Mouse (Mus musculus) mouse trophoblast stem cell (cell line): ENCODE results near the gene Arhgap15.

Experiments used
- in situ Hi-C, 2 experiments: fragments of 300-500 bp; cut with MseI, MboI; formaldehyde crosslinking; loops; 2 replicates in 1 of 2; 3 replicates in 1 of 2; pipeline ENCODE4 v1.15.1; 2025

The Arhgap15 gene

GRCm38 (mm10) chr2:43914104-43914503 is 165.5 kb downstream of the Arhgap15 start:
- in situ Hi-C loops = no loop called here

DNA sequence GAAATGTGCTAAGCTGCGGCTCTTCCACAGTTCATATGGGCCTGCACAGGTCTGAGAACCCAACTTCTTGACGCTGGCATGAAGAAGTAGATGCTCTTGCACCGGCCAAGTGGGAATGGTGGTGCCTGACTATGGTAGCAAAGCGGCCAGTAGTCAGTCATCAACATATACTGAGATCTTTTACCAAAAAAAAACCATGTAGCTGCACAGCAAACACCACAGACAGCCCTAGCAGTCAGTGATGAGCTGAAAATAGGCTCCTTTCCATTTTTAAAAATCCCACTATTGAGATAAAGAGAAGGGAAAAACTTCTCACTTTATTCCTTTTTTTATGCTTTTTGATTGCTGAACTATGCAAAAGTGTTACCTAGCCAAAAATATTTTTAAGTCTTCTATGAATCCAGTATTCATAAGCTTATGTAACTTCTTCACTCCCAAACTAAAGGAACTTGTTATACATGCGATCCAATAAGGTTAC is 175.3 kb downstream of the Arhgap15 start:
- in situ Hi-C loops = no loop called here

DNA sequence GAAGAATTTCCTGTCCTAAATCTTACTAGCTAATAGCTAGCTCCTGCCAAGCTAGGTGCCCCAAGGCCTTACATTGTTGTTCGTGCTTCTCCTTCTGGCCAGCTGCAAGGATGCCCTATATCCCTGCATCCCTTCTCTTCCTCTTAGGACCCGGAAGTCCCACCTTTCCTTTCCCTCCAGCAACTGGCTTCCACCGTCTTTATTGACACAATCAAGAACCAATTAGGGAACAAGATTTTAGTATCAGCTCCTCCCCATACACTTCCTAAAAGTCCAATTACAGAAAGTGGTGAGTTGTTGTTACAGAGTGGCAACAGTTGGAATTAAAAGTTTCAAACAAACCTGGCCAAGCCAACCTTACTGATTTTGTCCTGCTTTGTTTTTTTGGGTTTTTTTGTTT is 183.1 kb downstream of the Arhgap15 start:
- in situ Hi-C loops = no loop called here

DNA sequence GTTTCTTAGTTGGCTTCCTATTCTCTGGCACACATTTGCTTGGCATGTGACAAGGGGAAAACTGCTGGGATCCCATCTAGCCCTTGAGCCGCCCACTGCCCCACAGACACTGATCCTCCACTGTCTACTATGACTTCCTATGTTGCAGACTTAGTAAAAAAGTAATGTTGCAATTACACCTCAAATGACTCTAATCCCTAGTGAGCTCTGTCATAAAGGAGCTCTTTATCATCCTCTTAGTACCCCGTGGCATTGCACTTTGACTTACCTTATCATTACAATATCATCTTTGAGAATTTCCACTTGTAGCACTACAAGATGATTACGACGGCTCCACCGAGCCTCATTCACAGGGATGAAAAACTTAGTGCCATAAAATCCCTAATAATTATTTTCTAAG is 190.6 kb downstream of the Arhgap15 start:
- in situ Hi-C loops = no loop called here

DNA sequence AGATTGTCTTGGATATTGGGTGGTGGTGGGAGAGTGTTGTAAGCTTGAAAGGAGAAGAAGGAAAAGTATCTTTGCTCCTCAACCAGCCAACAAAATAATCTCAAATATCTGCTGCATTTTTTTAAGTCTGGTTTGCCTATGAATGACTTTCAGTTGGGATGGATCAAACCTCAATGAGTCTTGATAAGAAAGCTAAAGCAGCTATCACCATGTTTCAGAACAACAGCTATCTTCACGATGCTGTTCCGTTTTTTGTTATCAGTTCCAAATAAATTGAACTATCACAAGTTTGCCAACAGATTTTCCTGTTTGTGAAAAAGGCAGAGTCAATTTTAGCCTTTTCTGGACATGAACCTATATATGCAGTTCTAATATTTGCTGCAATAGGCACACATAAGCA is 197.1 kb downstream of the Arhgap15 start:
- in situ Hi-C loops = no loop called here

GRCm38 (mm10) chr2:43949775-43950492 is 201.3 kb downstream of the Arhgap15 start:
- in situ Hi-C loops = no loop called here

DNA sequence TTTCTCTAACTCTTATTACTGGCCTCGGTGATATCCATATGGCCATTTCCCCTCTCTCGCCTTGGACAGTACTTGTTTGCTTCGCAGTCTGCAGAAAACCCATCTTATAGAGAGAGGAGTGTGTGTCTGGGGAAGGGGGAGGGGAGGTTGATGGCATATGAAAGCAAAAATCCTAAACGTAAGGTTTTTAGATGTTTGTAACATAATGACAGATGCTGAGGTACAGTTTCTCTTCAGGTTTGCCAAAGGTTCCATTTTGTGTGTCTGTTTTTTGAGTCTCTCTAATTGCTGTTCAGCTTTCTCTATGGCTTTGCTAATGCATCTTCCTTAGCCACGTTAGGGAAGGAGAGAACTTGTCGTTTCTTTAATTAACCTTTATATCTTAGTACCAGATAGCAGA is 202.1 kb downstream of the Arhgap15 start:
- in situ Hi-C loops = no loop called here

- in situ Hi-C loops = no loop called here
These were observed 210.6 kb downstream of the Arhgap15 start for GRCm38 (mm10) chr2:43959189-43959588.

DNA sequence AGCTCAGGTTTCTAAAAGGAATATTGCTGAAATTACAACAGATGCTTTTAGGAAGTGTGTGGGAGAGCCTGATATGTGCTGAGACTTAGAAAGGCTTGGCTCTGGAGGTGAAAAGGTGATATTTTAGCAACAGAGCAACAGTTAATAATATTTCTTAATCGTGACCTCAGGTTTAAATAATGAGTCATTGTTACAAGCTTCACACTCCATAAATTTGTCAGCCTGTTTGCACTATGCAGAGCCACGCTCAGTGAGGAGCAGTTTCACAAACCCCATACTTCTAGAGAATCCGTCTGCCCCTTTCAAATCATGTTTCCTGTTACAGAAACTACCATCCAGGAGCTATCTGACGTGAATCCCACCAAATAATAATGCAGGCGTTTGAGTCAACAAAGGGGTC is 213.8 kb downstream of the Arhgap15 start:
- in situ Hi-C loops = no loop called here

- in situ Hi-C loops = no loop called here
These were observed 220.0 kb downstream of the Arhgap15 start for GRCm38 (mm10) chr2:43968581-43968980.

GRCm38 (mm10) chr2:43977732-43978131 is 229.1 kb downstream of the Arhgap15 start:
- in situ Hi-C loops = no loop called here

DNA sequence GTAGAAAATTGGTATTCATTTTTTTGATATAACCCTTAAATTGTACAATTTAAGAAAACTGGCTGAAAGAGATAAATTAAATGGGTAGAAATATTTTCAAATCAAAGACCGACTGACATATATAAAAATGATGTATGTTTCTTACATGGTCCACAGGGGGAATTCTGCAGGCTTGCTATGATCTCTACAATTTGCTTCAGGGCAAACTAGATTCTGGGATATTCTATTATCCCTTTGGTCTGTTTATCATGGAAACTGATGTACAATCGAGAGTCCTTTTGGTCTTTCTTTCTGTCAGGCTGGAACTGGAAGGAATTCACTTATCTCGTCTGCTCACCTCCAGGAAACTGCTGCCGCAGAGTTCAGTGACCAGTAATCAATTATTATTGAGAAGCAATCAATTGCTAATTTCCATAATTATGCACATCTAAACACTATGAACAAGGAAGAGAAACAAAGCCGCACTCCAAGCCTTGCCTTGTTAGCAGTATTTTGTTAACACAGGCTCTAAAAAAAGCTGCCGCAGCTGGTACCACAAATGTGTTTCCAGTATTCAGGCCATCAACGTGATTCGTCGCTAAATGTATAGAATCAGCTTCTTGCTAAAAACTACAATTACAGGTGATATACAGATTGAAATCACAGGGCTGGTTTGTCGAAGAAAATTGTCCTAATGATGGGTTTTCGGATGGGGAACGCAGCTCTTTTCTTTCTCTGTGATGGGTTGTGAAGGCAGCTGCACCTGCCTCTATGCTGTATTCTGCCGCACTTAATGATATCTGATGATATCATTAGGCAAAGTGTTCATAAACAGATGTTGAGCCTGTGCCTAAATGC is 229.8 kb downstream of the Arhgap15 start:
- in situ Hi-C loops = no loop called here

- in situ Hi-C loops = no loop called here
These were observed 237.4 kb downstream of the Arhgap15 start for GRCm38 (mm10) chr2:43986066-43986465.

DNA sequence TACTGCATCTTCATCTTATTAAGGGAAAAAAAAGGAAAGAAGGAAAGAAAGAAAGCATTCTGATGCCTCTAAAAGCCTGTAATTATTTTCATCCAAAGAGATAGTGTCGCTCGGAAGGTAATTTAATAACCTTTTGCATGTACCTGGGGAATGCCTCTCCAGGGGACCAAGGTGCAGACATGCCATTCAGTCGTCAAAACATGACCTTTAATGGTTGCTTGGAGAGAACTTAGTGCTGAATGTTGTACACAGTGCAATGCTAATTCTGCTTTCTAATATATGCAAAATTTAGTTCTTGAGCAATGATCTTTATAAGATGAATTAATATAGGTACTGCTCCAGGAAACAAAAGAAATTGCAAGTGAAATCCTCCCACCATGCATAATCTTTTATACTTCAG is 239.3 kb downstream of the Arhgap15 start:
- in situ Hi-C loops = no loop called here

DNA sequence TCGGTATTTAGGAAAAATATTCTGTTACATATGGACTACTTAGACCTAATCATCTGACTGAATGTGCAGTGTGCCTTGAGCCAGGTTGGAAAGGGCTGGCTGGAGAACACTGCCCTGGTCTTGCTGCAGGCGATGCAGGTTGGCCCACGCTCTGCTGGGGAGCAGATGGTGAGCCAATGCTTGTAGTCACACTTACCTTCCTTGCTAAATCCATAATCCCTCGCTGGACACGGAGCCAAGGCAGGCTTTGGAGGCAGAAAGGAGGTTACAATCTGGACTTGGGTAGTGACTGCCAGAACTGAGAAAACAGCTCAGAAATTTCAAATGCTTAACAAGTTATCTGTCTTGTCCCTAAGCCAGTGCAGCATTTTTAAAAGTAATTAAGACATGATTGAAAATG is 241.2 kb downstream of the Arhgap15 start:
- in situ Hi-C loops = no loop called here

- in situ Hi-C loops = no loop called here
These were observed 243.9 kb downstream of the Arhgap15 start for GRCm38 (mm10) chr2:43992510-43992909.

GRCm38 (mm10) chr2:44002454-44002853 is 253.8 kb downstream of the Arhgap15 start:
- in situ Hi-C loops = no loop called here

GRCm38 (mm10) chr2:44010249-44010648 is 261.6 kb downstream of the Arhgap15 start:
- in situ Hi-C loops = no loop called here

DNA sequence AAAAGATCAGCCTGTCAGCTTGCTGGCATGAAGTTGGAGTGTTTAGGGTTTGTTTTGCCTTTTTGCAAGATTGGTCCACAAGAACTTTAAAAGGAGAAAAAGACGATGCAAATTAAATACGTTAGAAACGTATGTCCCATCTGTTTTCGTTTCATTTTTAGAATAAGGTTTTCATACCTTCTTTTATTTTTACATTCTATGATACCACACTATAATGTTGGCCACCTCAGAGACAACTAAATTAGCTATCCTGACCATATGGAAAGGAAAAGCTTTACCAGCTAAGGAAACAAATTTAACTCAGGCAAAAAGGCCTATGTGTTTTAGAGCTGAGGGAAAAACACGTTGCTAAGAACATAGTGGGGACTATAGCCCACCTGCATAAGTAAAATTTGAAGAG is 264.8 kb downstream of the Arhgap15 start:
- in situ Hi-C loops = no loop called here

DNA sequence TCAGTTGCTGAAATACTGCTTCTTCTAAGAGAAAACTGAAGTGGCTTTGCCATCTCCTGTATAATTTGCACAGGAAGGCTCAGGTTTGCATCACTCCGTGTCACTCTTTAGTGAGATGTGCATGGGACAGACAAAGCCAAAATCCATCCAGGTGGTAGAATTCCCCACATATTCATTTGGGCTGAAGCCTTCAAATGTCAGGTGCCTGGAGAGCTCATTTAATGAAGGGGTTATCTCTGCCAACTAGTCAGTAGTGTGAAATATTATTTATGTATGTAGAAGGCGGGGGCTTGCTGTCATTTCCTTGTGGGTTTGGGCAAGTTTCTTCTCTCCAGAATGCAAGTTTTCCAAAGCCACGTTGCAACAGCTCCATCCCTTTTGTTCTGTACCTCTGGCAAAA is 268.1 kb downstream of the Arhgap15 start:
- in situ Hi-C loops = no loop called here

DNA sequence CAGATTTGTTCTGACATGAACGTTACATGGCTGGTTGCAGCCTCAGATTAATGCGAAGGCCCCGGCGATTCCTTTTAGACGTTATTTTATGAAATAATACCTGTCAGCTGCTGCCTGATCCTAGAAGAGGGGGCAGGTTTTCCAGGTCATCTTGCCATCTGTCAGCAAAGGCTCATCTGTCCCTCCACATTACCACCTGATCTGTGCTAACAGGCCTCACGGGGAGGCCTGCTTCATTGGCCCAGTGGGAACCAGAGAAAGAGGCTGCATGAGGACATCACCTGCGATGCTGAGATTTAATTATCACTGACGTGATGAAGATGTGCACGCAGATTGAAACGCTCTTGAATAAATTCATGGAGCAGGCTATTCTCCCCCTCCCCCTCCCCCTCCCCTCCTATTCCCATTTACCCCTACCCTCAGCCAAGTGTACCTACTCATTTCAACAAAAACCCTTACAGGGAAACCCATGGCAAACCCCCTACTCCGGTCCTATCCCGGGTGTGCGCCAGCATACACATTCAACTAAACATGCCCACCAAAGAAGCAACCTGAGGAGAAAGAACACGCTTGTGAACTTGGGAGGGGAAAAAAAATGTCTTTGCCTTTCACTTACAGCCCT is 268.9 kb downstream of the Arhgap15 start:
- in situ Hi-C loops = no loop called here

DNA sequence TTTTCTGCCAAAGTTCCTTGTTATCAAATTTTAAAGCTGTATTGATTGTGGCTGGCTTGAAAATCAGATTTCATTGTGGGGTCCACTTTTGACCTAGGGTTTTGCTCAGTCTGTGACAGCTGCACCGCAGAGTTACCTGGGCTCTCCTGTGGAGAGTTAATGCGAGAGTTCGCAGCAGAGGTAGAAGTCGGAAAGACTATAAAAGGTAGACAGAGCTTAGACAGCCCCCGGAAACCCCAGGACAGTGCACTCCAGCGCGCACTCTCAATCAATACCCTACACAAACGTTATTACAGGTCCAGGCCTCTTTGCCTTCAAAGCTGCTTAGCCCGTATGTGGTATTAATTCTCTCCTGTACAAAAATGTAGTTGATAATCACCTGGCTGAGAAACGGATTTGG is 269.4 kb downstream of the Arhgap15 start:
- in situ Hi-C loops = no loop called here

DNA sequence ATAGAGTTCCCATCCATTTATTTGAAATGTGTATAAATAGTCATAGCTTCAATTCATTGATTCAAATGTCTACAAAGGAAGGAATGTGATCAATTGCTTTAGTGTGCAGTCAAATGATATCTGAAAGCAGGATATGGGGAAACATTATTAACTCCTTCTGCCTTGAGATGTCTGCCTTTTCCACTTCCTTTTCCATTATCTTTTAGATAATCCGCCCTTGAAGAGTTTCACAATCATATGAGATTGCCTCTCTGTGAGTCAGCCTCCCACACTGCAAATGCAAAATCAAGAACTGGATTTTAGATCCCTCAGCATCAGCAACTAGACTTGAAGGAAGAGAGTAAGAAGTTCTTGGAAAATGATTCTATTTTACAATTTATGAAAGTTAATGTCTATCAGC is 276.1 kb downstream of the Arhgap15 start:
- in situ Hi-C loops = no loop called here
